8 mouse cellular contexts compared by ENCODE assay signal in genomic region chr8:3219921-3220411, GRCm38 (mm10). TPM values are rescaled to one million over a fixed set of nuclear protein-coding genes. Genes with fewer than 3 reads are reported as not detected.
DNase-seq lines count a peak whose midpoint lies in the region; ATAC-seq lines count a peak whose summit lies in the region.

No protein-coding gene starts in this region.

- H3K4me1 ChIP-seq in forebrain, embryonic 15.5 days: peaks cover 23% of the 10 kb centered on the region
- peaks cover 83% of the 10 kb centered on the region for H3K4me1 ChIP-seq in liver, embryonic 13.5 days (replicated peaks)

- H3K36me3 ChIP-seq in forebrain, embryonic 15.5 days: no peaks in the 10 kb centered on the region
- H3K36me3 ChIP-seq in liver, embryonic 13.5 days: no peaks in the 10 kb centered on the region

- H3K27ac ChIP-seq in forebrain, embryonic 15.5 days (replicated peaks): peak overlapping the region; percentile 94
- H3K27ac ChIP-seq in liver, embryonic 13.5 days: peak overlapping the region; percentile 26

- no peaks in the 10 kb centered on the region for H3K9me3 ChIP-seq in forebrain, embryonic 15.5 days
- H3K9me3 ChIP-seq in liver, embryonic 13.5 days (replicated peaks): no peaks in the 10 kb centered on the region

- no peak for ATAC-seq in forebrain, embryonic 15.5 days (replicated peaks)
- ATAC-seq in liver, embryonic 13.5 days (ENCODE audit: low read depth): no peak

- no peaks in the 10 kb centered on the region for H3K27me3 ChIP-seq in forebrain, embryonic 15.5 days
- H3K27me3 ChIP-seq in liver, embryonic 13.5 days: no peaks in the 10 kb centered on the region

- peak; percentile 31 for DNase-seq in kidney, adult 11 months
- no peak for DNase-seq in kidney, adult 9 months
- peak; percentile 50 for DNase-seq in NIH3T3 (ENCODE audit: low read depth)
- DNase-seq in liver, embryonic 13.5 days: no peak
- DNase-seq in layer of hippocampus, adult 9-11 months: no peak
- DNase-seq in retina, embryonic 14.5 days (ENCODE audit: low spot score): no peak
- DNase-seq in c-Kit-positive CD71-positive TER-119-positive erythroid progenitor cells, embryonic 14.5 days (ENCODE audit: low spot score): no peak

- H3K9ac ChIP-seq in forebrain, embryonic 15.5 days (replicated peaks): peak overlapping the region; percentile 82; the same call in 1 of the 2 replicates
- H3K9ac ChIP-seq in liver, embryonic 13.5 days: 0 out of 2 replicates have a peak overlapping the region, but pooled peaks have one; percentile 23

- H3K4me3 ChIP-seq in forebrain, embryonic 15.5 days: no peak overlapping the region
- H3K4me3 ChIP-seq in liver, embryonic 13.5 days (replicated peaks): peak overlapping the region; percentile 65; the same call in 1 of the 2 replicates

- WGBS in forebrain, embryonic 15.5 days: 86% methylated on average over 12 of the region's 12 CpGs
- 77% methylated on average over 12 of the region's 12 CpGs for WGBS in liver, embryonic 13.5 days (ENCODE audit: insufficient replicate concordance)

- peak overlapping the region; percentile 65 for H3K4me2 ChIP-seq in forebrain, embryonic 15.5 days (replicated peaks)
- peak overlapping the region; percentile 90; the same call in 1 of the 2 replicates for H3K4me2 ChIP-seq in liver, embryonic 13.5 days

RNA-seq across cellular contexts. Expression of gene Insr, which starts 59.5 kb away (rescaled TPM):
- 63.2 and 66.5 TPM in 2 replicates for polyA plus RNA-seq in forebrain, embryonic 15.5 days (2015; fragmentation: Nextera tagmentation; extraction: Ambion mirVana)
- polyA plus RNA-seq in liver, embryonic 13.5 days (2015; fragmentation: Nextera tagmentation; extraction: Ambion mirVana): 12.8 and 13.2 TPM in 2 replicates

Comparison
In these comparisons a context has a peak if more than half of its experiments do, and no peak if none do; other contexts are left out.
1. DNase-seq: peak in kidney, adult 11 months (single experiment) and NIH3T3 (single experiment); none in kidney, adult 9 months (single experiment), liver, embryonic 13.5 days (single experiment), layer of hippocampus, adult 9-11 months (single experiment), retina, embryonic 14.5 days (single experiment) and c-Kit-positive CD71-positive TER-119-positive erythroid progenitor cells, embryonic 14.5 days (single experiment).